Mouse (Mus musculus): ENCODE measurements at regions not wholly inside any gene's neighbourhood (a gene's known extent, or its start where the extent isn't known, plus 50 kb on each side); places are given as distances from the start of the nearest gene placed in this dataset.
A peak's percentile ranks its signal among the peaks of the same experiment; 100 is the strongest.

- no peaks in the 10 kb centered on the region for H3K36me3 ChIP-seq (ENCODE audit: insufficient read depth, low read length)
- no peak overlapping the region for H3K4me2 ChIP-seq (ENCODE audit: low read length)
- H3K9ac ChIP-seq (ENCODE audit: low read depth, low read length): no peak overlapping the region
- DNase-seq (ENCODE audit: low spot score): no peak
- H3K27ac ChIP-seq: no peak overlapping the region
- peaks cover 11% of the 10 kb centered on the region; the same call in 1 of the 2 replicates for H3K4me1 ChIP-seq (replicated peaks; ENCODE audit: insufficient read depth, low read length)
- no peak for ATAC-seq (replicated peaks; ENCODE audit: low FRiP score, low read depth)
- no peak for TF ChIP-seq CTCF (IDR thresholded peaks at IDR 0.05; ENCODE audit: low read depth)
- H3K4me3 ChIP-seq (replicated peaks; ENCODE audit: low read depth, low read length): no peak overlapping the region
- H3K27me3 ChIP-seq (ENCODE audit: insufficient read depth, low read length): peaks cover 11% of the 10 kb centered on the region; the same call in 1 of the 2 replicates
- 78% methylated on average over 5 of the region's 5 CpGs for WGBS
- H3K9me3 ChIP-seq (replicated peaks; ENCODE audit: low read length): no peaks in the 10 kb centered on the region
Observed at GRCm38 (mm10) chr5:111575376-111575775, 158.2 kb downstream of the Mn1 start.

DNA sequence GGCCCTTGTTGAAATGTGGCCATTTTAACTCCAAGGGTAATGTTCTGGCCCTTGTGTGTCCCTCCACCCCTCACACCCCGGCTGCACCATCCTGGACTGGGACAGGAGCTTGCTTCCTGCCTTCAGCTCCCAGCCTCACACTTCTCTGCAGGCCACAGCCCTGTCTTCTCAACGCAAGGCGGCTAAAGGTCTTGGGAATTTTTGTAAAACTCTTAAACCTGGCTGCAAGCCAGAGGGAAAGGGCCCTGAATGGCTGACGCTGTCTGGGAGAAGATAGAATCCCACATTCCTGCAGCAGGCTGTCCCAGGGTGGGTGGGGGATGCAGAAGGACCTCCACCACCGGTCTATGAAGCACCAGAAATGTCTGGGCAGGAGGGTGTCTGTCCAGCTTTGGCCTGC lies 156.3 kb upstream of the Gm26897 start:
- Histone ChIP-seq H3K4me3 (replicated peaks; ENCODE audit: low read depth, low read length) (no peak overlapping the region), H3K4me1 (replicated peaks; ENCODE audit: insufficient read depth, low read length) (peaks cover 18% of the 10 kb centered on the region), H3K27ac (0 out of 2 replicates have a peak overlapping the region, but pooled peaks have one; percentile 31), H3K9me3 (replicated peaks; ENCODE audit: low read length) (no peaks in the 10 kb centered on the region), H3K36me3 (ENCODE audit: insufficient read depth, low read length) (no peaks in the 10 kb centered on the region), H3K4me2 (ENCODE audit: low read length) (no peak overlapping the region), H3K9ac (ENCODE audit: low read depth, low read length) (no peak overlapping the region), H3K27me3 (ENCODE audit: insufficient read depth, low read length) (peaks cover 23% of the 10 kb centered on the region; the same call in 1 of the 2 replicates)
- DNase-seq (ENCODE audit: low spot score) (peak; percentile 78), ATAC-seq (replicated peaks; ENCODE audit: low FRiP score, low read depth) (no peak)
- peak; percentile 6; the same call in 1 of the 2 replicates for TF ChIP-seq CTCF (IDR thresholded peaks at IDR 0.05; ENCODE audit: low read depth)
- WGBS: 30% methylated on average over 5 of the region's 5 CpGs

- H3K27ac ChIP-seq: no peak overlapping the region
- peaks cover 18% of the 10 kb centered on the region for H3K4me1 ChIP-seq (replicated peaks; ENCODE audit: insufficient read depth, low read length)
- H3K4me3 ChIP-seq (replicated peaks; ENCODE audit: low read depth, low read length): no peak overlapping the region
- no peak overlapping the region for H3K9ac ChIP-seq (ENCODE audit: low read depth, low read length)
- ATAC-seq (replicated peaks; ENCODE audit: low FRiP score, low read depth) (0 out of 2 replicates have a peak, but pooled peaks have one; percentile 30), DNase-seq (ENCODE audit: low spot score) (no peak)
- no peak overlapping the region for H3K4me2 ChIP-seq (ENCODE audit: low read length)
- WGBS: 56% methylated on average over 5 of the region's 5 CpGs
- TF ChIP-seq CTCF (IDR thresholded peaks at IDR 0.05; ENCODE audit: low read depth): no peak
- peaks cover 28% of the 10 kb centered on the region; the same call in 1 of the 2 replicates for H3K27me3 ChIP-seq (ENCODE audit: insufficient read depth, low read length)
- H3K9me3 ChIP-seq (replicated peaks; ENCODE audit: low read length): no peaks in the 10 kb centered on the region
- no peaks in the 10 kb centered on the region for H3K36me3 ChIP-seq (ENCODE audit: insufficient read depth, low read length)
Observed at GRCm38 (mm10) chr5:111578088-111578487, 155.6 kb upstream of the Gm26897 start.

- no peak for TF ChIP-seq CTCF (IDR thresholded peaks at IDR 0.05; ENCODE audit: low read depth)
- Histone ChIP-seq H3K9me3 (replicated peaks; ENCODE audit: low read length) (no peaks in the 10 kb centered on the region), H3K9ac (ENCODE audit: low read depth, low read length) (no peak overlapping the region), H3K27ac (no peak overlapping the region), H3K4me2 (ENCODE audit: low read length) (no peak overlapping the region), H3K27me3 (ENCODE audit: insufficient read depth, low read length) (peaks cover 28% of the 10 kb centered on the region; the same call in 1 of the 2 replicates), H3K4me1 (replicated peaks; ENCODE audit: insufficient read depth, low read length) (peaks cover 18% of the 10 kb centered on the region), H3K4me3 (replicated peaks; ENCODE audit: low read depth, low read length) (no peak overlapping the region), H3K36me3 (ENCODE audit: insufficient read depth, low read length) (no peaks in the 10 kb centered on the region)
- DNase-seq (ENCODE audit: low spot score) (peak; percentile 64), ATAC-seq (replicated peaks; ENCODE audit: low FRiP score, low read depth) (no peak)
- 14% methylated on average over 12 of the region's 12 CpGs for WGBS
Observed at GRCm38 (mm10) chr5:111578977-111579727, 154.6 kb upstream of the Gm26897 start.

- no peak overlapping the region for H3K27ac ChIP-seq
- H3K36me3 ChIP-seq (ENCODE audit: insufficient read depth, low read length): no peaks in the 10 kb centered on the region
- peak overlapping the region; percentile 13; the same call in 1 of the 2 replicates for H3K4me3 ChIP-seq (replicated peaks; ENCODE audit: low read depth, low read length)
- peak overlapping the region; percentile 42 for H3K4me2 ChIP-seq (ENCODE audit: low read length)
- H3K27me3 ChIP-seq (ENCODE audit: insufficient read depth, low read length): peaks cover 28% of the 10 kb centered on the region; the same call in 1 of the 2 replicates
- DNase-seq (ENCODE audit: low spot score): peak; percentile 82
- 4% methylated on average over 31 of the region's 31 CpGs for WGBS
- no peaks in the 10 kb centered on the region for H3K9me3 ChIP-seq (replicated peaks; ENCODE audit: low read length)
- 0 out of 2 replicates have a peak, but pooled peaks have one; percentile 44 for ATAC-seq (replicated peaks; ENCODE audit: low FRiP score, low read depth)
- no peak overlapping the region for H3K9ac ChIP-seq (ENCODE audit: low read depth, low read length)
- peaks cover 18% of the 10 kb centered on the region for H3K4me1 ChIP-seq (replicated peaks; ENCODE audit: insufficient read depth, low read length)
- TF ChIP-seq CTCF (IDR thresholded peaks at IDR 0.05; ENCODE audit: low read depth): no peak
Observed at GRCm38 (mm10) chr5:111580870-111581771, 152.6 kb upstream of the Gm26897 start.

DNA sequence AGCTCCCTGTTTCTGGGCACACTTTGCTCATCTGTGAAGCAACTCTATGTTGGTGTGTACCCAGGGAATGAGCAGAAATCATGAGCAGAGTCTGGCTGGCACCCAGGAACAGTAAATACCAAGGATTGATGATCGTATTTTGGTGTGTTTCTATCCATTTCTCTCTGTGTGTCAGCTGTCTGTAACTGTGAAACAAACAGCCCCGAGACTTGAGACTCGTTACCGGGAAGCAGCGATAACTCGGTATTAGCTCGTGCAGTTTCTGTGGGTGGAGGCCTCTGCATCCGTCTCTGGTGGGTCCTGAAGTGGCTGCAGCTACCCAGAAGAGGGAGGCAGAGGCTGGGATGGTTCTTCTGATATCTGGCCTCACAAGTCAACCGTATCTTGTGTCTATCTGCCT lies 151.7 kb upstream of the Gm26897 start:
- WGBS: 43% methylated on average over 9 of the region's 9 CpGs
- DNase-seq (ENCODE audit: low spot score) (no peak), ATAC-seq (replicated peaks; ENCODE audit: low FRiP score, low read depth) (no peak)
- no peak overlapping the region for H3K4me3 ChIP-seq (replicated peaks; ENCODE audit: low read depth, low read length)
- H3K9ac ChIP-seq (ENCODE audit: low read depth, low read length): no peak overlapping the region
- H3K4me2 ChIP-seq (ENCODE audit: low read length): no peak overlapping the region; the same call in 1 of the 2 replicates
- peaks cover 25% of the 10 kb centered on the region; the same call in 1 of the 2 replicates for H3K27me3 ChIP-seq (ENCODE audit: insufficient read depth, low read length)
- no peaks in the 10 kb centered on the region for H3K9me3 ChIP-seq (replicated peaks; ENCODE audit: low read length)
- H3K27ac ChIP-seq: no peak overlapping the region
- H3K36me3 ChIP-seq (ENCODE audit: insufficient read depth, low read length): no peaks in the 10 kb centered on the region
- H3K4me1 ChIP-seq (replicated peaks; ENCODE audit: insufficient read depth, low read length): peaks cover 15% of the 10 kb centered on the region
- peak; percentile 35; the same call in 1 of the 2 replicates for TF ChIP-seq CTCF (IDR thresholded peaks at IDR 0.05; ENCODE audit: low read depth)
